Mouse (Mus musculus) MEL (cell line): Measurements from ENCODE around the gene Stmnd1. TPM values are rescaled to one million over a fixed set of nuclear protein-coding genes. Genes with fewer than 3 reads are reported as not detected.

Source experiments
- DNase-seq: peaks from one replicate; pipeline ENCODE4 v3.0.0; 2011; ENCODE audit warnings: low read depth, low spot score
- H3K27ac ChIP-seq: 2 replicates; pipeline ENCODE4 v1.5.1; 2012; ENCODE audit warnings: low read depth, mild to moderate bottlenecking, control low read depth, low read length, moderate library complexity; ENCODE audit not compliant: control insufficient read depth
- H3K27me3 ChIP-seq, 2 experiments: fragments of 150-350 bp in 1 of 2; sonication (generic) in 1 of 2; 2 replicates each; pipeline ENCODE4 v1.6.1; 2012; ENCODE audit warnings: low read length in 2 of 2, mild to moderate bottlenecking in 2 of 2, improper control_type of control experiment in 1 of 2, moderate library complexity in 1 of 2; ENCODE audit not compliant: insufficient read depth in 2 of 2, control insufficient read depth in 1 of 2
- H3K36me3 ChIP-seq, 2 experiments: 2 replicates each; pipeline ENCODE4 v1.6.1; 2012 to 2014; ENCODE audit warnings: low read length in 2 of 2, improper control_type of control experiment in 1 of 2, inconsistent platforms in 1 of 2, mild to moderate bottlenecking in 1 of 2; ENCODE audit not compliant: insufficient read depth in 2 of 2, control insufficient read depth in 1 of 2
- H3K4me1 ChIP-seq, 2 experiments: fragments of 150-350 bp in 1 of 2; sonication (generic) in 1 of 2; 2 replicates each; pipeline ENCODE4 v1.6.1; 2012; ENCODE audit warnings: low read length in 2 of 2, improper control_type of control experiment in 1 of 2, mild to moderate bottlenecking in 1 of 2; ENCODE audit not compliant: insufficient read depth in 2 of 2, control insufficient read depth in 1 of 2
- H3K4me3 ChIP-seq, 2 experiments: fragments of 150-350 bp in 1 of 2; sonication (generic) in 1 of 2; 2 replicates each; pipeline ENCODE4 v1.5.1; 2012; ENCODE audit warnings: low read depth in 2 of 2, low read length in 2 of 2, mild to moderate bottlenecking in 2 of 2, moderate library complexity in 2 of 2, control low read depth in 1 of 2, improper control_type of control experiment in 1 of 2; ENCODE audit not compliant: control insufficient read depth in 1 of 2, insufficient read depth in 1 of 2
- H3K79me2 ChIP-seq: 2 replicates; pipeline ENCODE4 v1.6.1; 2012; ENCODE audit warnings: mild to moderate bottlenecking, low read length, moderate library complexity; ENCODE audit not compliant: control insufficient read depth, poor library complexity, insufficient read depth
- H3K9ac ChIP-seq: 2 replicates; pipeline ENCODE4 v1.6.1; 2012; ENCODE audit warnings: low read depth, mild to moderate bottlenecking, control low read depth, low read length, moderate library complexity; ENCODE audit not compliant: control insufficient read depth, poor library complexity, severe bottlenecking
- H3K9me3 ChIP-seq: fragments of 150-350 bp; sonication (generic); replicated peaks from 2 replicates; pipeline ENCODE4 v1.6.1; 2012; ENCODE audit warnings: mild to moderate bottlenecking, low read length, improper control_type of control experiment, moderate library complexity; ENCODE audit not compliant: insufficient read depth
- BHLHE40 ChIP-seq: IDR thresholded peaks from 2 replicates; pipeline ENCODE4 v1.6.1; 2012; ENCODE audit warnings: low read depth, mild to moderate bottlenecking, inconsistent platforms, low read length, improper control_type of control experiment, borderline replicate concordance
- CHD1 ChIP-seq: IDR thresholded peaks from 2 replicates; pipeline ENCODE4 v1.6.1; 2012; ENCODE audit warnings: low read depth, mild to moderate bottlenecking, inconsistent platforms, low read length, improper control_type of control experiment
- CHD2 ChIP-seq: IDR thresholded peaks from 2 replicates; pipeline ENCODE4 v1.6.1; 2011; ENCODE audit warnings: low read length, improper control_type of control experiment
- CTCF ChIP-seq, 3 experiments: IDR thresholded peaks in 2 of 3; conservative IDR thresholded peaks in 1 of 3; 2 replicates each; pipeline ENCODE4 v1.5.1; 2011 to 2012; ENCODE audit warnings: low read length in 3 of 3, low read depth in 2 of 3, mild to moderate bottlenecking in 2 of 3, improper control_type of control experiment in 1 of 3, inconsistent platforms in 1 of 3, mixed read lengths in 1 of 3, moderate library complexity in 1 of 3; ENCODE audit not compliant: control insufficient read depth in 1 of 3, insufficient read depth in 1 of 3, poor library complexity in 1 of 3, severe bottlenecking in 1 of 3
- E2F4 ChIP-seq: IDR thresholded peaks from 2 replicates; pipeline ENCODE4 v1.6.1; 2011; ENCODE audit warnings: low read depth, low read length, improper control_type of control experiment, borderline replicate concordance
- ELF1 ChIP-seq: IDR thresholded peaks from 2 replicates; pipeline ENCODE4 v1.6.1; 2014; ENCODE audit warnings: low read depth, mild to moderate bottlenecking, inconsistent platforms, low read length, improper control_type of control experiment, moderate library complexity
- GATA1 ChIP-seq: IDR thresholded peaks from 2 replicates; pipeline ENCODE4 v1.6.1; 2011; ENCODE audit warnings: low read depth, low read length, improper control_type of control experiment
- HCFC1 ChIP-seq: IDR thresholded peaks from 2 replicates; pipeline ENCODE4 v1.6.1; 2012; ENCODE audit warnings: low read depth, mild to moderate bottlenecking, inconsistent platforms, low read length, improper control_type of control experiment, moderate library complexity
- KAT2A ChIP-seq: conservative IDR thresholded peaks from 2 replicates; pipeline ENCODE4 v1.6.1; 2012; ENCODE audit warnings: low read depth, low read length, improper control_type of control experiment, inconsistent platforms
- MAFK ChIP-seq: IDR thresholded peaks from 2 replicates; pipeline ENCODE4 v1.6.1; 2011; ENCODE audit warnings: low read depth, mild to moderate bottlenecking, low read length, improper control_type of control experiment, borderline replicate concordance
- MEF2A ChIP-seq: IDR thresholded peaks from 2 replicates; pipeline ENCODE4 v1.6.1; 2014; ENCODE audit warnings: low read depth, mild to moderate bottlenecking, inconsistent platforms, low read length, improper control_type of control experiment; ENCODE audit not compliant: poor library complexity, insufficient replicate concordance, severe bottlenecking; ENCODE audit errors: extremely low read depth
- MXI1 ChIP-seq: IDR thresholded peaks from 2 replicates; pipeline ENCODE4 v1.6.1; 2011; ENCODE audit warnings: mild to moderate bottlenecking, low read depth, low read length, improper control_type of control experiment
- NELFE ChIP-seq: IDR thresholded peaks from 2 replicates; pipeline ENCODE4 v1.6.1; 2011; ENCODE audit warnings: low read depth, low read length, improper control_type of control experiment
- NRF1 ChIP-seq: IDR thresholded peaks from 2 replicates; pipeline ENCODE4 v1.6.1; 2014; ENCODE audit warnings: low read depth, mild to moderate bottlenecking, inconsistent platforms, low read length, improper control_type of control experiment, moderate library complexity; ENCODE audit not compliant: poor library complexity, insufficient read depth, severe bottlenecking
- POLR2AphosphoS2 ChIP-seq: IDR thresholded peaks from 2 replicates; pipeline ENCODE4 v1.6.1; 2011; ENCODE audit warnings: low read length, improper control_type of control experiment
- RCOR1 ChIP-seq: IDR thresholded peaks from 2 replicates; pipeline ENCODE4 v1.6.1; 2012; ENCODE audit warnings: low read depth, mild to moderate bottlenecking, inconsistent platforms, low read length, improper control_type of control experiment
- TBP ChIP-seq: IDR thresholded peaks from 2 replicates; pipeline ENCODE4 v1.8.0; 2011; ENCODE audit warnings: low read depth, low read length, improper control_type of control experiment
- TCF12 ChIP-seq: IDR thresholded peaks from 2 replicates; pipeline ENCODE4 v1.6.1; 2014; ENCODE audit warnings: low read depth, mild to moderate bottlenecking, inconsistent platforms, low read length, improper control_type of control experiment, moderate library complexity
- UBTF ChIP-seq: IDR thresholded peaks from 2 replicates; pipeline ENCODE4 v1.6.1; 2012; ENCODE audit warnings: low read depth, mild to moderate bottlenecking, inconsistent platforms, low read length, improper control_type of control experiment, moderate library complexity, borderline replicate concordance; ENCODE audit not compliant: insufficient read depth
- ZNF384 ChIP-seq: IDR thresholded peaks from 2 replicates; pipeline ENCODE4 v1.6.1; 2012; ENCODE audit warnings: low read depth, mild to moderate bottlenecking, inconsistent platforms, low read length, improper control_type of control experiment
- polyA plus RNA-seq, 2 experiments: library from polyadenylated mRNA; stranded (reverse) in 1 of 2; unstranded in 1 of 2; fragments of >175 nt in 1 of 2; fragments of >200 nt in 1 of 2; gene quantifications; 2 replicates each; pipeline versions ENCODE4 v1.2.1 to v1.2.4; 2012; ENCODE audit warnings: low replicate concordance in 2 of 2, low read depth in 1 of 2; ENCODE audit not compliant: insufficient read length in 2 of 2, insufficient read depth in 1 of 2, missing spikeins in 1 of 2
- total RNA-seq: library from RNA; depleted of rRNA; stranded (reverse); fragments of 300-350 nt; gene quantifications from 2 replicates; pipeline ENCODE4 v1.2.3, GENCODE M21; 2012

Gene Stmnd1
- total and polyA plus RNA-seq, 3 experiments, result not detected

GRCm38 (mm10) chr13:46288372-46288771 lies 14.9 kb downstream of the Stmnd1 start:
- no peak for TF ChIP-seq MEF2A
- no peak for TF ChIP-seq MXI1
- no peak for TF ChIP-seq KAT2A
- TF ChIP-seq TCF12, result no peak
- TF ChIP-seq E2F4, result no peak
- TF ChIP-seq TBP, result no peak
- no peak for TF ChIP-seq POLR2AphosphoS2
- no peak for TF ChIP-seq HCFC1
- TF ChIP-seq, all 39 proteins: peak for 0
- Histone ChIP-seq H3K36me3 (no peaks in the 10 kb centered on the region), H3K9ac (no peak overlapping the region), H3K27ac (no peak overlapping the region), H3K9me3 (no peaks in the 10 kb centered on the region), H3K4me1 (no peaks in the 10 kb centered on the region), H3K4me3 (no peak overlapping the region), H3K79me2 (no peaks in the 10 kb centered on the region), H3K27me3 (peaks cover 0 to 4% of the 10 kb centered on the region in 2 experiments; a peak in 2 of 4 replicates)
- no peak for DNase-seq

GRCm38 (mm10) chr13:46290537-46290936 lies 17.0 kb downstream of the Stmnd1 start:
- Histone ChIP-seq H3K9ac (no peak overlapping the region), H3K79me2 (no peaks in the 10 kb centered on the region), H3K27ac (no peak overlapping the region), H3K4me1 (no peaks in the 10 kb centered on the region), H3K4me3 (no peak overlapping the region), H3K27me3 (peaks cover 3 to 5% of the 10 kb centered on the region in 2 experiments; a peak in 3 of 4 replicates), H3K36me3 (no peaks in the 10 kb centered on the region), H3K9me3 (no peaks in the 10 kb centered on the region)
- no peak for TF ChIP-seq RCOR1
- no peak for TF ChIP-seq TCF12
- TF ChIP-seq GATA1, result no peak
- no peak for TF ChIP-seq UBTF
- TF ChIP-seq CTCF (IDR thresholded peaks at IDR 0.05 in 2 of 3, conservative IDR thresholded peaks at IDR 0.05 in 1 of 3; ENCODE audit: control insufficient read depth in 1 of 3, insufficient read depth in 1 of 3, low read depth in 2 of 3, low read length in 3 of 3, poor library complexity in 1 of 3, severe bottlenecking in 1 of 3), result no peak
- TF ChIP-seq BHLHE40, result no peak
- TF ChIP-seq HCFC1, result no peak
- TF ChIP-seq E2F4, result no peak
- no peak for TF ChIP-seq CHD1
- TF ChIP-seq NRF1, result no peak
- no peak for TF ChIP-seq MXI1
- no peak for TF ChIP-seq NELFE
- no peak for TF ChIP-seq MAFK
- no peak for TF ChIP-seq ELF1
- no peak for TF ChIP-seq ZNF384
- no peak for TF ChIP-seq CHD2
- DNase-seq, result no peak
